Mouse (Mus musculus): Measurements from ENCODE around the gene Gm42906. TPM values are rescaled to one million over a fixed set of nuclear protein-coding genes. Genes with fewer than 3 reads are reported as not detected.

Gene Gm42906
- polyA plus RNA-seq, 1 experiment from 2014 or later, result not detected

GRCm38 (mm10) chr5:151185286-151185856, 242.6 kb downstream of the Gm42906 start:
- WGBS, result 83% methylated on average over 8 of the region's 8 CpGs
- DNase-seq (ENCODE audit: low spot score, missing footprints) (no peak), ATAC-seq (ENCODE audit: low FRiP score) (no peak)
- Histone ChIP-seq H3K4me1 (ENCODE audit: control insufficient read depth, insufficient read depth, low read length) (peaks cover 4% of the 10 kb centered on the region; the same call in 1 of the 2 replicates), H3K4me2 (no peak overlapping the region), H3K27ac (ENCODE audit: low read depth, low read length) (no peak overlapping the region), H3K9me3 (ENCODE audit: control insufficient read depth, low read length) (no peaks in the 10 kb centered on the region), H3K4me3 (ENCODE audit: low read depth, low read length) (no peak overlapping the region), H3K9ac (ENCODE audit: low read length) (no peak overlapping the region), H3K36me3 (ENCODE audit: control insufficient read depth, insufficient read depth, low read length) (no peaks in the 10 kb centered on the region), H3K27me3 (ENCODE audit: control insufficient read depth, insufficient read depth, low read length) (no peaks in the 10 kb centered on the region)

GRCm38 (mm10) chr5:151183656-151184240, 244.2 kb downstream of the Gm42906 start:
- H3K9ac ChIP-seq (ENCODE audit: low read length), result no peak overlapping the region
- H3K4me1 ChIP-seq (ENCODE audit: control insufficient read depth, insufficient read depth, low read length), result no peaks in the 10 kb centered on the region
- ATAC-seq (ENCODE audit: low FRiP score), result no peak
- H3K27me3 ChIP-seq (ENCODE audit: control insufficient read depth, insufficient read depth, low read length), result no peaks in the 10 kb centered on the region
- no peaks in the 10 kb centered on the region for H3K36me3 ChIP-seq (ENCODE audit: control insufficient read depth, insufficient read depth, low read length)
- H3K4me3 ChIP-seq (ENCODE audit: low read depth, low read length), result no peak overlapping the region
- DNase-seq (ENCODE audit: low spot score, missing footprints), result no peak
- H3K9me3 ChIP-seq (ENCODE audit: control insufficient read depth, low read length), result no peaks in the 10 kb centered on the region
- 89% methylated on average over 11 of the region's 11 CpGs for WGBS
- H3K4me2 ChIP-seq, result no peak overlapping the region
- no peak overlapping the region for H3K27ac ChIP-seq (ENCODE audit: low read depth, low read length)

GRCm38 (mm10) chr5:151181288-151181687, 246.7 kb downstream of the Gm42906 start:
- H3K4me2 ChIP-seq, result no peak overlapping the region
- WGBS, result 96% methylated on average over 8 of the region's 8 CpGs
- H3K27me3 ChIP-seq (ENCODE audit: control insufficient read depth, insufficient read depth, low read length), result no peaks in the 10 kb centered on the region
- ATAC-seq (ENCODE audit: low FRiP score), result no peak
- no peak overlapping the region for H3K27ac ChIP-seq (ENCODE audit: low read depth, low read length)
- no peaks in the 10 kb centered on the region for H3K36me3 ChIP-seq (ENCODE audit: control insufficient read depth, insufficient read depth, low read length)
- no peak overlapping the region for H3K4me3 ChIP-seq (ENCODE audit: low read depth, low read length)
- no peaks in the 10 kb centered on the region for H3K9me3 ChIP-seq (ENCODE audit: control insufficient read depth, low read length)
- H3K4me1 ChIP-seq (ENCODE audit: control insufficient read depth, insufficient read depth, low read length), result no peaks in the 10 kb centered on the region
- no peak for DNase-seq (ENCODE audit: low spot score, missing footprints)
- no peak overlapping the region for H3K9ac ChIP-seq (ENCODE audit: low read length)

- no peaks in the 10 kb centered on the region for H3K9me3 ChIP-seq (ENCODE audit: control insufficient read depth, low read length)
- DNase-seq (ENCODE audit: low spot score, missing footprints) (no peak), ATAC-seq (ENCODE audit: low FRiP score) (no peak)
- no peaks in the 10 kb centered on the region for H3K27me3 ChIP-seq (ENCODE audit: control insufficient read depth, insufficient read depth, low read length)
- H3K9ac ChIP-seq (ENCODE audit: low read length), result no peak overlapping the region
- no peaks in the 10 kb centered on the region for H3K36me3 ChIP-seq (ENCODE audit: control insufficient read depth, insufficient read depth, low read length)
- H3K4me2 ChIP-seq, result no peak overlapping the region
- no peaks in the 10 kb centered on the region for H3K4me1 ChIP-seq (ENCODE audit: control insufficient read depth, insufficient read depth, low read length)
- no peak overlapping the region for H3K27ac ChIP-seq (ENCODE audit: low read depth, low read length)
- 91% methylated on average over 9 of the region's 9 CpGs for WGBS
- no peak overlapping the region for H3K4me3 ChIP-seq (ENCODE audit: low read depth, low read length)
These were observed 247.7 kb downstream of the Gm42906 start for GRCm38 (mm10) chr5:151180176-151180785.

- DNase-seq (ENCODE audit: low spot score, missing footprints) (no peak), ATAC-seq (ENCODE audit: low FRiP score) (no peak)
- WGBS, result 90% methylated on average over 3 of the region's 3 CpGs
These were observed 250.8 kb downstream of the Gm42906 start for GRCm38 (mm10) chr5:151177171-151177570.

GRCm38 (mm10) chr5:151175897-151176313, 252.1 kb downstream of the Gm42906 start:
- WGBS, result 83% methylated on average over 4 of the region's 4 CpGs

More at GRCm38 (mm10) chr5:151177171-151177570, 250.8 kb downstream of the Gm42906 start:
- Histone ChIP-seq H3K9me3 (ENCODE audit: control insufficient read depth, low read length) (no peaks in the 10 kb centered on the region), H3K9ac (ENCODE audit: low read length) (no peak overlapping the region), H3K27ac (ENCODE audit: low read depth, low read length) (no peak overlapping the region), H3K36me3 (ENCODE audit: control insufficient read depth, insufficient read depth, low read length) (no peaks in the 10 kb centered on the region), H3K4me2 (no peak overlapping the region), H3K27me3 (ENCODE audit: control insufficient read depth, insufficient read depth, low read length) (no peaks in the 10 kb centered on the region), H3K4me1 (ENCODE audit: control insufficient read depth, insufficient read depth, low read length) (no peaks in the 10 kb centered on the region), H3K4me3 (ENCODE audit: low read depth, low read length) (no peak overlapping the region)

GRCm38 (mm10) chr5:151174485-151175460, 253.2 kb downstream of the Gm42906 start:
- ATAC-seq (ENCODE audit: low FRiP score), result no peak
- Histone ChIP-seq H3K27ac (ENCODE audit: low read depth, low read length) (no peak overlapping the region), H3K4me1 (ENCODE audit: control insufficient read depth, insufficient read depth, low read length) (no peaks in the 10 kb centered on the region), H3K36me3 (ENCODE audit: control insufficient read depth, insufficient read depth, low read length) (no peaks in the 10 kb centered on the region), H3K9me3 (ENCODE audit: control insufficient read depth, low read length) (no peaks in the 10 kb centered on the region), H3K27me3 (ENCODE audit: control insufficient read depth, insufficient read depth, low read length) (no peaks in the 10 kb centered on the region), H3K9ac (ENCODE audit: low read length) (no peak overlapping the region), H3K4me3 (ENCODE audit: low read depth, low read length) (no peak overlapping the region), H3K4me2 (no peak overlapping the region)
- DNase-seq (ENCODE audit: low spot score, missing footprints), result no peak
- WGBS, result 75% methylated on average over 7 of the region's 7 CpGs

More at GRCm38 (mm10) chr5:151175897-151176313, 252.1 kb downstream of the Gm42906 start:
- H3K9ac ChIP-seq (ENCODE audit: low read length), result no peak overlapping the region
- no peaks in the 10 kb centered on the region for H3K36me3 ChIP-seq (ENCODE audit: control insufficient read depth, insufficient read depth, low read length)
- no peak overlapping the region for H3K27ac ChIP-seq (ENCODE audit: low read depth, low read length)
- no peak for DNase-seq (ENCODE audit: low spot score, missing footprints)
- no peaks in the 10 kb centered on the region for H3K27me3 ChIP-seq (ENCODE audit: control insufficient read depth, insufficient read depth, low read length)
- H3K4me1 ChIP-seq (ENCODE audit: control insufficient read depth, insufficient read depth, low read length), result no peaks in the 10 kb centered on the region
- no peaks in the 10 kb centered on the region for H3K9me3 ChIP-seq (ENCODE audit: control insufficient read depth, low read length)
- no peak overlapping the region for H3K4me2 ChIP-seq
- H3K4me3 ChIP-seq (ENCODE audit: low read depth, low read length), result no peak overlapping the region
- no peak for ATAC-seq (ENCODE audit: low FRiP score)

- Histone ChIP-seq H3K4me2 (no peak overlapping the region), H3K9ac (ENCODE audit: low read length) (no peak overlapping the region), H3K36me3 (ENCODE audit: control insufficient read depth, insufficient read depth, low read length) (no peaks in the 10 kb centered on the region), H3K27ac (ENCODE audit: low read depth, low read length) (no peak overlapping the region), H3K27me3 (ENCODE audit: control insufficient read depth, insufficient read depth, low read length) (no peaks in the 10 kb centered on the region), H3K9me3 (ENCODE audit: control insufficient read depth, low read length) (no peaks in the 10 kb centered on the region), H3K4me3 (ENCODE audit: low read depth, low read length) (no peak overlapping the region), H3K4me1 (ENCODE audit: control insufficient read depth, insufficient read depth, low read length) (no peaks in the 10 kb centered on the region)
- 100% methylated on average over 1 of the region's 1 CpGs for WGBS
- ATAC-seq (ENCODE audit: low FRiP score) (no peak), DNase-seq (ENCODE audit: low spot score, missing footprints) (no peak)
These were observed 254.2 kb downstream of the Gm42906 start for GRCm38 (mm10) chr5:151173774-151174173.
